Mouse (Mus musculus): ENCODE results near the gene Zfp810. TPM values are rescaled to one million over a fixed set of nuclear protein-coding genes. Genes with fewer than 3 reads are reported as not detected.
"Not testable (repeated sequence)": the region's sequence is repeated elsewhere in the genome, so short reads cannot be mapped to it uniquely, and the experiment has no call there.

The Zfp810 gene
- polyA plus RNA-seq, 1 experiment from 2014 or later, result 15.2 TPM

GRCm38 (mm10) chr9:22322381-22323211, 15.1 kb upstream of the Zfp810 start:
- WGBS, result 74% methylated on average over 8 of the region's 8 CpGs

GRCm38 (mm10) chr9:22319109-22319508, 11.7 kb upstream of the Zfp810 start:
- 0 out of 2 replicates have a peak, but pooled peaks cover 3% of the 10 kb centered on the region for H3K9me3 ChIP-seq (replicated peaks; ENCODE audit: control insufficient read depth, low read length)
- 95% methylated on average over 1 of the region's 1 CpGs for WGBS

More at GRCm38 (mm10) chr9:22322381-22323211, 15.1 kb upstream of the Zfp810 start:
- Histone ChIP-seq H3K27me3 (ENCODE audit: control insufficient read depth, insufficient read depth, low read length) (no peaks in the 10 kb centered on the region), H3K4me3 (replicated peaks; ENCODE audit: low read length) (no peak overlapping the region), H3K4me1 (ENCODE audit: control insufficient read depth, insufficient read depth, low read length) (peaks cover 5% of the 10 kb centered on the region; the same call in 1 of the 2 replicates), H3K9ac (ENCODE audit: low read length) (no peak overlapping the region), H3K36me3 (ENCODE audit: control insufficient read depth, insufficient read depth, low read length) (no peaks in the 10 kb centered on the region), H3K27ac (ENCODE audit: low read length) (no peak overlapping the region), H3K9me3 (replicated peaks; ENCODE audit: control insufficient read depth, low read length) (no peaks in the 10 kb centered on the region), H3K4me2 (ENCODE audit: low read depth, low read length) (no peak overlapping the region)
- ATAC-seq (ENCODE audit: insufficient read depth, low FRiP score), result no peak

GRCm38 (mm10) chr9:22316047-22316446, 8.6 kb upstream of the Zfp810 start:
- H3K4me2 ChIP-seq (ENCODE audit: low read depth, low read length); H3K36me3 ChIP-seq (ENCODE audit: control insufficient read depth, insufficient read depth, low read length); H3K4me1 ChIP-seq (ENCODE audit: control insufficient read depth, insufficient read depth, low read length); H3K4me3 ChIP-seq (replicated peaks; ENCODE audit: low read length); H3K9ac ChIP-seq (ENCODE audit: low read length); H3K27ac ChIP-seq (ENCODE audit: low read length); H3K9me3 ChIP-seq (replicated peaks; ENCODE audit: control insufficient read depth, low read length); H3K27me3 ChIP-seq (ENCODE audit: control insufficient read depth, insufficient read depth, low read length); ATAC-seq (ENCODE audit: insufficient read depth, low FRiP score): not testable (repeated sequence)
- 66% methylated on average over 5 of the region's 5 CpGs for WGBS

More at GRCm38 (mm10) chr9:22319109-22319508, 11.7 kb upstream of the Zfp810 start:
- Histone ChIP-seq H3K4me1 (ENCODE audit: control insufficient read depth, insufficient read depth, low read length) (no peaks in the 10 kb centered on the region), H3K9ac (ENCODE audit: low read length) (no peak overlapping the region), H3K4me3 (replicated peaks; ENCODE audit: low read length) (no peak overlapping the region), H3K27me3 (ENCODE audit: control insufficient read depth, insufficient read depth, low read length) (no peaks in the 10 kb centered on the region), H3K27ac (ENCODE audit: low read length) (no peak overlapping the region), H3K4me2 (ENCODE audit: low read depth, low read length) (no peak overlapping the region), H3K36me3 (ENCODE audit: control insufficient read depth, insufficient read depth, low read length) (no peaks in the 10 kb centered on the region)
- no peak for ATAC-seq (ENCODE audit: insufficient read depth, low FRiP score)

GRCm38 (mm10) chr9:22314066-22314465, 6.6 kb upstream of the Zfp810 start:
- Histone ChIP-seq H3K27me3 (ENCODE audit: control insufficient read depth, insufficient read depth, low read length) (no peaks in the 10 kb centered on the region), H3K4me2 (ENCODE audit: low read depth, low read length) (no peak overlapping the region), H3K4me1 (ENCODE audit: control insufficient read depth, insufficient read depth, low read length) (no peaks in the 10 kb centered on the region), H3K9me3 (replicated peaks; ENCODE audit: control insufficient read depth, low read length) (peaks cover 10% of the 10 kb centered on the region; the same call in 1 of the 2 replicates), H3K27ac (ENCODE audit: low read length) (no peak overlapping the region), H3K9ac (ENCODE audit: low read length) (no peak overlapping the region), H3K36me3 (ENCODE audit: control insufficient read depth, insufficient read depth, low read length) (no peaks in the 10 kb centered on the region), H3K4me3 (replicated peaks; ENCODE audit: low read length) (no peak overlapping the region)
- ATAC-seq (ENCODE audit: insufficient read depth, low FRiP score), result no peak
- WGBS, result 78% methylated on average over 3 of the region's 3 CpGs

- no peak overlapping the region for H3K4me3 ChIP-seq (replicated peaks; ENCODE audit: low read length)
- H3K9ac ChIP-seq (ENCODE audit: low read length), result no peak overlapping the region
- no peaks in the 10 kb centered on the region for H3K27me3 ChIP-seq (ENCODE audit: control insufficient read depth, insufficient read depth, low read length)
- H3K36me3 ChIP-seq (ENCODE audit: control insufficient read depth, insufficient read depth, low read length), result no peaks in the 10 kb centered on the region
- H3K4me1 ChIP-seq (ENCODE audit: control insufficient read depth, insufficient read depth, low read length), result no peaks in the 10 kb centered on the region
- 64% methylated on average over 5 of the region's 5 CpGs for WGBS
- H3K4me2 ChIP-seq (ENCODE audit: low read depth, low read length), result no peak overlapping the region
- ATAC-seq (ENCODE audit: insufficient read depth, low FRiP score), result no peak
- peaks cover 10% of the 10 kb centered on the region; the same call in 1 of the 2 replicates for H3K9me3 ChIP-seq (replicated peaks; ENCODE audit: control insufficient read depth, low read length)
- H3K27ac ChIP-seq (ENCODE audit: low read length), result no peak overlapping the region
These were observed 5.8 kb upstream of the Zfp810 start for GRCm38 (mm10) chr9:22313218-22313617.

- Histone ChIP-seq H3K4me1 (ENCODE audit: control insufficient read depth, insufficient read depth, low read length) (peaks cover 8% of the 10 kb centered on the region), H3K36me3 (ENCODE audit: control insufficient read depth, insufficient read depth, low read length) (peaks cover 1% of the 10 kb centered on the region; the same call in 1 of the 2 replicates), H3K27ac (ENCODE audit: low read length) (no peak overlapping the region), H3K9me3 (replicated peaks; ENCODE audit: control insufficient read depth, low read length) (peaks cover 6% of the 10 kb centered on the region; the same call in 1 of the 2 replicates), H3K4me2 (ENCODE audit: low read depth, low read length) (no peak overlapping the region), H3K4me3 (replicated peaks; ENCODE audit: low read length) (no peak overlapping the region), H3K27me3 (ENCODE audit: control insufficient read depth, insufficient read depth, low read length) (no peaks in the 10 kb centered on the region), H3K9ac (ENCODE audit: low read length) (no peak overlapping the region)
- 88% methylated on average over 5 of the region's 5 CpGs for WGBS
- no peak for ATAC-seq (ENCODE audit: insufficient read depth, low FRiP score)
These were observed 2.2 kb upstream of the Zfp810 start for GRCm38 (mm10) chr9:22309651-22310050.

GRCm38 (mm10) chr9:22307920-22308262, 443 bp upstream of the Zfp810 start:
- ATAC-seq (ENCODE audit: insufficient read depth, low FRiP score), result not testable (repeated sequence)
- 14% methylated on average over 9 of the region's 9 CpGs for WGBS

GRCm38 (mm10) chr9:22306726-22307125, 722 bp downstream of the Zfp810 start:
- Histone ChIP-seq H3K27me3 (ENCODE audit: control insufficient read depth, insufficient read depth, low read length) (no peaks in the 10 kb centered on the region), H3K4me2 (ENCODE audit: low read depth, low read length) (peak overlapping the region; percentile 90), H3K9ac (ENCODE audit: low read length) (peak overlapping the region; percentile 92), H3K4me3 (replicated peaks; ENCODE audit: low read length) (peak overlapping the region; percentile 79), H3K36me3 (ENCODE audit: control insufficient read depth, insufficient read depth, low read length) (peaks cover 26% of the 10 kb centered on the region), H3K9me3 (replicated peaks; ENCODE audit: control insufficient read depth, low read length) (peaks cover 8% of the 10 kb centered on the region; the same call in 1 of the 2 replicates), H3K4me1 (ENCODE audit: control insufficient read depth, insufficient read depth, low read length) (peaks cover 8% of the 10 kb centered on the region), H3K27ac (ENCODE audit: low read length) (peak overlapping the region; percentile 31; the same call in 1 of the 2 replicates)
- no peak for ATAC-seq (ENCODE audit: insufficient read depth, low FRiP score)
- 10% methylated on average over 6 of the region's 6 CpGs for WGBS

More at GRCm38 (mm10) chr9:22307920-22308262, 443 bp upstream of the Zfp810 start:
- Histone ChIP-seq H3K4me3 (replicated peaks; ENCODE audit: low read length) (peak overlapping the region; percentile 79), H3K9ac (ENCODE audit: low read length) (peak overlapping the region; percentile 92), H3K36me3 (ENCODE audit: control insufficient read depth, insufficient read depth, low read length) (peaks cover 17% of the 10 kb centered on the region; the same call in 1 of the 2 replicates), H3K9me3 (replicated peaks; ENCODE audit: control insufficient read depth, low read length) (peaks cover 12% of the 10 kb centered on the region; the same call in 1 of the 2 replicates), H3K4me2 (ENCODE audit: low read depth, low read length) (peak overlapping the region; percentile 90), H3K27ac (ENCODE audit: low read length) (peak overlapping the region; percentile 43; the same call in 1 of the 2 replicates)
- not testable (repeated sequence) for H3K27me3 ChIP-seq (ENCODE audit: control insufficient read depth, insufficient read depth, low read length); H3K4me1 ChIP-seq (ENCODE audit: control insufficient read depth, insufficient read depth, low read length)

GRCm38 (mm10) chr9:22302199-22302598, 5.2 kb downstream of the Zfp810 start:
- no peaks in the 10 kb centered on the region for H3K27me3 ChIP-seq (ENCODE audit: control insufficient read depth, insufficient read depth, low read length)
- ATAC-seq (ENCODE audit: insufficient read depth, low FRiP score), result no peak
- 92% methylated on average over 1 of the region's 1 CpGs for WGBS
- H3K4me1 ChIP-seq (ENCODE audit: control insufficient read depth, insufficient read depth, low read length), result peaks cover 8% of the 10 kb centered on the region
- H3K9me3 ChIP-seq (replicated peaks; ENCODE audit: control insufficient read depth, low read length), result peaks cover 5% of the 10 kb centered on the region; the same call in 1 of the 2 replicates
- no peak overlapping the region for H3K9ac ChIP-seq (ENCODE audit: low read length)
- H3K4me2 ChIP-seq (ENCODE audit: low read depth, low read length), result no peak overlapping the region
- no peak overlapping the region for H3K27ac ChIP-seq (ENCODE audit: low read length)
- no peak overlapping the region for H3K4me3 ChIP-seq (replicated peaks; ENCODE audit: low read length)
- H3K36me3 ChIP-seq (ENCODE audit: control insufficient read depth, insufficient read depth, low read length), result peaks cover 45% of the 10 kb centered on the region
